ENCODE assay signal across 16 mouse cellular contexts in genomic region chr11:78839491-78839890, GRCm38 (mm10). TPM values are rescaled to one million over a fixed set of nuclear protein-coding genes. Genes with fewer than 3 reads are reported as not detected.
DNase-seq lines count a peak whose midpoint lies in the region; ATAC-seq and TF ChIP-seq lines count a peak whose summit lies in the region.
"Had no signal": no experiment of that assay in that cellular context is flagged by ENCODE, and none has a peak within 500 bp of the region (broad histone marks: within the 10 kb centered on the region; RNA-seq: fewer than 3 reads in every experiment).

No protein-coding gene starts in this region.

- 66% methylated on average over 14 of the region's 14 CpGs for WGBS in intestine, embryonic 15.5 days
- WGBS in intestine, postnatal 0 days = 67% methylated on average over 14 of the region's 14 CpGs
- 42% methylated on average over 14 of the region's 14 CpGs for WGBS in cerebellum, adult 2 months

- no peak for TF ChIP-seq CTCF in intestine, postnatal 0 days (IDR thresholded peaks at IDR 0.05; ENCODE audit: low read depth)
- no peak for TF ChIP-seq CTCF in cerebellum, adult 2 months (IDR thresholded peaks at IDR 0.05; ENCODE audit: borderline replicate concordance, insufficient read depth, low read depth, low read length)

- peak; percentile 80 for DNase-seq in adrenal gland, postnatal 14 days
- no peak for DNase-seq in layer of hippocampus, postnatal 36 days
- no peak for DNase-seq in cerebellum, adult 2 months
- DNase-seq: cerebellum, adult 11 months; cerebellum, postnatal 36 days; heart, postnatal 14 days; thymus, postnatal 4 days had no signal

- no peaks in the 10 kb centered on the region; the same call in 1 of the 2 replicates for H3K4me1 ChIP-seq in intestine, embryonic 15.5 days (replicated peaks)
- no peaks in the 10 kb centered on the region for H3K4me1 ChIP-seq in intestine, postnatal 0 days (replicated peaks; ENCODE audit: control insufficient read depth, insufficient read depth, low read length)
- H3K4me1 ChIP-seq in cerebellum, adult 2 months (ENCODE audit: control insufficient read depth, insufficient read depth, low read length) = peaks cover 8% of the 10 kb centered on the region
- H3K4me1 ChIP-seq: limb, embryonic 12.5 days had no signal

- H3K4me3 ChIP-seq in intestine, embryonic 15.5 days (replicated peaks) = no peak overlapping the region
- no peak overlapping the region for H3K4me3 ChIP-seq in intestine, postnatal 0 days (ENCODE audit: low read depth, low read length)
- no peak overlapping the region for H3K4me3 ChIP-seq in cerebellum, adult 2 months (replicated peaks; ENCODE audit: insufficient read depth, low read depth, low read length)
- H3K4me3 ChIP-seq: embryonic facial prominence, embryonic 13.5 days; limb, embryonic 12.5 days; midbrain, embryonic 10.5 days; neural tube, embryonic 13.5 days had no signal

- H3K36me3 ChIP-seq in intestine, embryonic 15.5 days = no peaks in the 10 kb centered on the region
- 0 out of 2 replicates have a peak, but pooled peaks cover 7% of the 10 kb centered on the region for H3K36me3 ChIP-seq in intestine, postnatal 0 days (ENCODE audit: control insufficient read depth, insufficient read depth)
- H3K36me3 ChIP-seq: limb, embryonic 12.5 days had no signal

- no peak overlapping the region for H3K27ac ChIP-seq in intestine, embryonic 15.5 days
- no peak overlapping the region for H3K27ac ChIP-seq in intestine, postnatal 0 days (ENCODE audit: low read depth, low read length)
- no peak overlapping the region for H3K27ac ChIP-seq in cerebellum, adult 2 months (ENCODE audit: insufficient read depth, low read length)
- H3K27ac ChIP-seq: embryonic facial prominence, embryonic 13.5 days; limb, embryonic 12.5 days; neural tube, embryonic 13.5 days had no signal

- H3K4me2 ChIP-seq in intestine, embryonic 15.5 days (replicated peaks) = no peak overlapping the region
- H3K4me2 ChIP-seq in intestine, postnatal 0 days (replicated peaks; ENCODE audit: low read depth) = no peak overlapping the region
- H3K4me2 ChIP-seq: embryonic facial prominence, embryonic 13.5 days; limb, embryonic 12.5 days; neural tube, embryonic 13.5 days had no signal

- H3K9me3 ChIP-seq in intestine, embryonic 15.5 days = no peaks in the 10 kb centered on the region
- no peaks in the 10 kb centered on the region for H3K9me3 ChIP-seq in intestine, postnatal 0 days (ENCODE audit: control insufficient read depth)
- H3K9me3 ChIP-seq: embryonic facial prominence, embryonic 13.5 days; limb, embryonic 12.5 days; neural tube, embryonic 13.5 days had no signal

- peak; percentile 49; the same call in 1 of the 2 replicates for ATAC-seq in intestine, embryonic 15.5 days
- no peak for ATAC-seq in intestine, postnatal 0 days
- ATAC-seq in erythroblast, adult 5-6 weeks (replicated peaks; ENCODE audit: low FRiP score, poor library complexity, severe bottlenecking) = peak; percentile 73
- peak; percentile 50 for ATAC-seq in megakaryocyte progenitor cell, adult 5-6 weeks (replicated peaks; ENCODE audit: poor library complexity)
- ATAC-seq: forebrain, embryonic 14.5 days had no signal

- no peak for TF ChIP-seq POLR2A in cerebellum, adult 2 months (IDR thresholded peaks at IDR 0.05; ENCODE audit: borderline replicate concordance, insufficient read depth, low read length)

- no peaks in the 10 kb centered on the region for H3K27me3 ChIP-seq in intestine, embryonic 15.5 days (replicated peaks)
- no peaks in the 10 kb centered on the region for H3K27me3 ChIP-seq in intestine, postnatal 0 days (replicated peaks; ENCODE audit: control insufficient read depth, insufficient read depth, low read length)
- H3K27me3 ChIP-seq in cerebellum, adult 2 months (ENCODE audit: control insufficient read depth, insufficient read depth, low read length) = no peaks in the 10 kb centered on the region
- H3K27me3 ChIP-seq: embryonic facial prominence, embryonic 13.5 days; limb, embryonic 12.5 days; neural tube, embryonic 13.5 days had no signal

- H3K9ac ChIP-seq in intestine, embryonic 15.5 days = no peak overlapping the region
- no peak overlapping the region for H3K9ac ChIP-seq in intestine, postnatal 0 days (ENCODE audit: low read depth, low read length)
- H3K9ac ChIP-seq: embryonic facial prominence, embryonic 13.5 days; limb, embryonic 12.5 days; neural tube, embryonic 13.5 days had no signal

RNA-seq across cellular contexts. Expression of gene Lyrm9, which starts 13.1 kb away (rescaled TPM):
- 15.9 and 17.9 TPM in 2 replicates for polyA plus RNA-seq in intestine, embryonic 15.5 days (2015; fragmentation: Nextera tagmentation; extraction: Ambion mirVana)
- 15.6 and 20.4 TPM in 2 replicates for polyA plus RNA-seq in intestine, postnatal 0 days (2015; fragmentation: Nextera tagmentation; extraction: Ambion mirVana)
- 26.1 and 32.7 TPM in 2 replicates for total RNA-seq in adrenal gland, postnatal 14 days (2021)
- 6.0 and 12.5 TPM in 2 replicates for total RNA-seq in erythroblast, adult 5-6 weeks (2015; ENCODE audit: low replicate concordance)
- 8.1 and 10.9 TPM in 2 replicates for total RNA-seq in erythroblast, adult 5-6 weeks (2017; ENCODE audit: low replicate concordance)
- 7.9 and 8.4 TPM in 2 replicates for total RNA-seq in megakaryocyte progenitor cell, adult 5-6 weeks (2015)
- 58.6 and 68.0 TPM in 2 replicates for total RNA-seq in megakaryocyte progenitor cell, adult 5-6 weeks (2017)
- 10 to 100 TPM; 14.9 to 22.3 TPM for total RNA-seq in layer of hippocampus, postnatal 36 days (2021)
- 22.6 and 32.9 TPM in 2 replicates for polyA plus RNA-seq in cerebellum, adult 2 months (2012; rRNA removed)
